Mouse (Mus musculus): ENCODE measurements around the gene Hdac9. TPM values are rescaled to one million over a fixed set of nuclear protein-coding genes. Genes with fewer than 3 reads are reported as not detected.

The Hdac9 gene
- polyA plus RNA-seq, 1 experiment from 2014 or later, result 26.1 TPM

GRCm38 (mm10) chr12:34527761-34528160, 389.1 kb downstream of the Hdac9 start:
- Histone ChIP-seq H3K27me3 (no peaks in the 10 kb centered on the region), H3K27ac (peak overlapping the region; percentile 87), H3K4me2 (peak overlapping the region; percentile 57), H3K9ac (peak overlapping the region; percentile 58), H3K9me3 (replicated peaks) (no peaks in the 10 kb centered on the region), H3K4me3 (peak overlapping the region; percentile 52), H3K36me3 (no peaks in the 10 kb centered on the region), H3K4me1 (replicated peaks) (peaks cover 11% of the 10 kb centered on the region)
- ATAC-seq (replicated peaks; ENCODE audit: insufficient number of reproducible peaks, insufficient read depth, low FRiP score, low read depth), result no peak
- 46% methylated on average over 4 of the region's 4 CpGs for WGBS

GRCm38 (mm10) chr12:34521468-34521867, 395.4 kb downstream of the Hdac9 start:
- no peak overlapping the region for H3K4me2 ChIP-seq
- no peaks in the 10 kb centered on the region for H3K27me3 ChIP-seq
- no peak for ATAC-seq (replicated peaks; ENCODE audit: insufficient number of reproducible peaks, insufficient read depth, low FRiP score, low read depth)
- no peaks in the 10 kb centered on the region for H3K36me3 ChIP-seq
- no peaks in the 10 kb centered on the region for H3K9me3 ChIP-seq (replicated peaks)
- WGBS, result 67% methylated on average over 2 of the region's 2 CpGs
- no peak overlapping the region for H3K9ac ChIP-seq
- H3K4me3 ChIP-seq, result no peak overlapping the region
- no peak overlapping the region for H3K27ac ChIP-seq
- peaks cover 16% of the 10 kb centered on the region for H3K4me1 ChIP-seq (replicated peaks)

GRCm38 (mm10) chr12:34516769-34517562, 399.9 kb downstream of the Hdac9 start:
- H3K36me3 ChIP-seq, result no peaks in the 10 kb centered on the region
- peak; percentile 80 for ATAC-seq (replicated peaks; ENCODE audit: insufficient number of reproducible peaks, insufficient read depth, low FRiP score, low read depth)
- H3K27ac ChIP-seq, result peak overlapping the region; percentile 91
- no peaks in the 10 kb centered on the region for H3K27me3 ChIP-seq
- no peak overlapping the region for H3K9ac ChIP-seq
- peak overlapping the region; percentile 33 for H3K4me3 ChIP-seq
- peaks cover 13% of the 10 kb centered on the region for H3K4me1 ChIP-seq (replicated peaks)
- H3K9me3 ChIP-seq (replicated peaks), result no peaks in the 10 kb centered on the region
- 33% methylated on average over 6 of the region's 6 CpGs for WGBS
- peak overlapping the region; percentile 51 for H3K4me2 ChIP-seq

- H3K4me2 ChIP-seq, result no peak overlapping the region
- H3K4me1 ChIP-seq (replicated peaks), result 0 out of 2 replicates have a peak, but pooled peaks cover 3% of the 10 kb centered on the region
- H3K9me3 ChIP-seq (replicated peaks), result no peaks in the 10 kb centered on the region
- H3K36me3 ChIP-seq, result no peaks in the 10 kb centered on the region
- H3K27ac ChIP-seq, result no peak overlapping the region
- no peaks in the 10 kb centered on the region for H3K27me3 ChIP-seq
- no peak for ATAC-seq (replicated peaks; ENCODE audit: insufficient number of reproducible peaks, insufficient read depth, low FRiP score, low read depth)
- 87% methylated on average over 1 of the region's 1 CpGs for WGBS
- H3K4me3 ChIP-seq, result no peak overlapping the region
- no peak overlapping the region for H3K9ac ChIP-seq
Observed at GRCm38 (mm10) chr12:34506345-34506744, 410.6 kb downstream of the Hdac9 start.

GRCm38 (mm10) chr12:34498751-34499626, 417.9 kb downstream of the Hdac9 start:
- Histone ChIP-seq H3K4me2 (peak overlapping the region; percentile 42), H3K27me3 (no peaks in the 10 kb centered on the region), H3K9ac (peak overlapping the region; percentile 21; the same call in 1 of the 2 replicates), H3K36me3 (no peaks in the 10 kb centered on the region), H3K27ac (peak overlapping the region; percentile 81), H3K4me3 (no peak overlapping the region; the same call in 1 of the 2 replicates), H3K4me1 (replicated peaks) (peaks cover 23% of the 10 kb centered on the region), H3K9me3 (replicated peaks) (no peaks in the 10 kb centered on the region)
- WGBS, result 35% methylated on average over 9 of the region's 9 CpGs
- no peak for ATAC-seq (replicated peaks; ENCODE audit: insufficient number of reproducible peaks, insufficient read depth, low FRiP score, low read depth)

- Histone ChIP-seq H3K27ac (peak overlapping the region; percentile 81), H3K9me3 (replicated peaks) (no peaks in the 10 kb centered on the region), H3K4me3 (no peak overlapping the region), H3K4me1 (replicated peaks) (peaks cover 23% of the 10 kb centered on the region), H3K36me3 (no peaks in the 10 kb centered on the region), H3K4me2 (0 out of 2 replicates have a peak overlapping the region, but pooled peaks have one; percentile 42), H3K27me3 (no peaks in the 10 kb centered on the region), H3K9ac (no peak overlapping the region)
- ATAC-seq (replicated peaks; ENCODE audit: insufficient number of reproducible peaks, insufficient read depth, low FRiP score, low read depth), result no peak
- 73% methylated on average over 8 of the region's 8 CpGs for WGBS
Observed at GRCm38 (mm10) chr12:34498331-34498730, 418.6 kb downstream of the Hdac9 start.

- H3K4me3 ChIP-seq, result no peak overlapping the region
- no peak for ATAC-seq (replicated peaks; ENCODE audit: insufficient number of reproducible peaks, insufficient read depth, low FRiP score, low read depth)
Observed at GRCm38 (mm10) chr12:34497702-34498101, 419.2 kb downstream of the Hdac9 start.

GRCm38 (mm10) chr12:34495940-34496339, 421.0 kb downstream of the Hdac9 start:
- peak overlapping the region; percentile 39 for H3K4me3 ChIP-seq
- 30% methylated on average over 3 of the region's 3 CpGs for WGBS
- no peaks in the 10 kb centered on the region for H3K9me3 ChIP-seq (replicated peaks)
- H3K4me1 ChIP-seq (replicated peaks), result peaks cover 23% of the 10 kb centered on the region
- H3K27ac ChIP-seq, result peak overlapping the region; percentile 52; the same call in 1 of the 2 replicates
- peak overlapping the region; percentile 26 for H3K4me2 ChIP-seq
- 0 out of 2 replicates have a peak overlapping the region, but pooled peaks have one; percentile 4 for H3K9ac ChIP-seq
- no peaks in the 10 kb centered on the region for H3K36me3 ChIP-seq
- H3K27me3 ChIP-seq, result no peaks in the 10 kb centered on the region
- ATAC-seq (replicated peaks; ENCODE audit: insufficient number of reproducible peaks, insufficient read depth, low FRiP score, low read depth), result no peak

More at GRCm38 (mm10) chr12:34497702-34498101, 419.2 kb downstream of the Hdac9 start:
- no peaks in the 10 kb centered on the region for H3K36me3 ChIP-seq
- no peak overlapping the region for H3K4me2 ChIP-seq
- no peak overlapping the region for H3K9ac ChIP-seq
- no peak overlapping the region for H3K27ac ChIP-seq
- WGBS, result 85% methylated on average over 3 of the region's 3 CpGs
- no peaks in the 10 kb centered on the region for H3K27me3 ChIP-seq
- no peaks in the 10 kb centered on the region for H3K9me3 ChIP-seq (replicated peaks)
- H3K4me1 ChIP-seq (replicated peaks), result peaks cover 23% of the 10 kb centered on the region

- Histone ChIP-seq H3K36me3 (no peaks in the 10 kb centered on the region), H3K9me3 (replicated peaks) (no peaks in the 10 kb centered on the region), H3K9ac (no peak overlapping the region), H3K27me3 (no peaks in the 10 kb centered on the region), H3K4me1 (replicated peaks) (0 out of 2 replicates have a peak, but pooled peaks cover 5% of the 10 kb centered on the region), H3K4me3 (no peak overlapping the region), H3K4me2 (no peak overlapping the region), H3K27ac (no peak overlapping the region)
- ATAC-seq (replicated peaks; ENCODE audit: insufficient number of reproducible peaks, insufficient read depth, low FRiP score, low read depth), result no peak
Observed at GRCm38 (mm10) chr12:34489629-34490028, 427.3 kb downstream of the Hdac9 start.

GRCm38 (mm10) chr12:34487666-34488065, 429.2 kb downstream of the Hdac9 start:
- 77% methylated on average over 1 of the region's 1 CpGs for WGBS
- Histone ChIP-seq H3K4me2 (no peak overlapping the region), H3K27ac (no peak overlapping the region), H3K36me3 (no peaks in the 10 kb centered on the region), H3K9ac (no peak overlapping the region), H3K4me3 (no peak overlapping the region), H3K4me1 (replicated peaks) (0 out of 2 replicates have a peak, but pooled peaks cover 5% of the 10 kb centered on the region), H3K9me3 (replicated peaks) (no peaks in the 10 kb centered on the region), H3K27me3 (no peaks in the 10 kb centered on the region)
- no peak for ATAC-seq (replicated peaks; ENCODE audit: insufficient number of reproducible peaks, insufficient read depth, low FRiP score, low read depth)

- Histone ChIP-seq H3K4me1 (replicated peaks) (0 out of 2 replicates have a peak, but pooled peaks cover 5% of the 10 kb centered on the region), H3K4me2 (no peak overlapping the region), H3K4me3 (no peak overlapping the region), H3K36me3 (no peaks in the 10 kb centered on the region), H3K27me3 (no peaks in the 10 kb centered on the region), H3K9ac (no peak overlapping the region), H3K27ac (no peak overlapping the region), H3K9me3 (replicated peaks) (no peaks in the 10 kb centered on the region)
- 58% methylated on average over 3 of the region's 3 CpGs for WGBS
- no peak for ATAC-seq (replicated peaks; ENCODE audit: insufficient number of reproducible peaks, insufficient read depth, low FRiP score, low read depth)
Observed at GRCm38 (mm10) chr12:34487021-34487420, 429.9 kb downstream of the Hdac9 start.

Measured in heart, embryonic 15.5 days (tissue).